Mouse (Mus musculus) T-helper 17 cell (primary cell): ENCODE data around the gene Gm10974.

ENCODE experiments used
- in situ Hi-C, 2 experiments: fragments of 300-600 bp; cut with MboI, MseI; formaldehyde crosslinking; loops; 1 replicate in 1 of 2; 2 replicates in 1 of 2; pipeline ENCODE4 v1.15.1; 2025; ENCODE audit warnings: high pct_unique_total_duplicates in 2 of 2

Gm10974 gene

GRCm38 (mm10) chr7:66405541-66405940, 39.8 kb downstream of the Gm10974 start:
- in situ Hi-C loops: no loop called here

GRCm38 (mm10) chr7:66405951-66406721, 40.4 kb downstream of the Gm10974 start:
- in situ Hi-C loops: no loop called here

GRCm38 (mm10) chr7:66406971-66407370, 41.3 kb downstream of the Gm10974 start:
- in situ Hi-C loops: no loop called here

GRCm38 (mm10) chr7:66409433-66409832, 43.7 kb downstream of the Gm10974 start:
- in situ Hi-C loops: no loop called here

GRCm38 (mm10) chr7:66413093-66413492, 47.4 kb downstream of the Gm10974 start:
- in situ Hi-C loops: no loop called here

- in situ Hi-C loops: no loop called here
Observed at GRCm38 (mm10) chr7:66416829-66417228, 51.1 kb downstream of the Gm10974 start.

- in situ Hi-C loops: no loop called here
Observed at GRCm38 (mm10) chr7:66418981-66419380, 53.3 kb downstream of the Gm10974 start.

GRCm38 (mm10) chr7:66421903-66422302, 56.2 kb downstream of the Gm10974 start:
- in situ Hi-C loops: loop anchor here in 1 of 2 experiments (10.0 kb wide), 1 partner anchor 497 kb away; no protein-coding TSS in a partner anchor

GRCm38 (mm10) chr7:66427053-66427436, 61.3 kb downstream of the Gm10974 start:
- in situ Hi-C loops: loop anchor here in 1 of 2 experiments (10.0 kb wide), 1 partner anchor 502 kb away; no protein-coding TSS in a partner anchor

GRCm38 (mm10) chr7:66427437-66428161, 61.9 kb downstream of the Gm10974 start, which contains the start of gene Aldh1a3:
Gene Aldh1a3, minus strand, starts transcription at chr7:66427517.
- in situ Hi-C loops: loop anchor here in 1 of 2 experiments (10.0 kb wide), 1 partner anchor 503 kb away; no protein-coding TSS in a partner anchor

GRCm38 (mm10) chr7:66434453-66434935, 68.8 kb downstream of the Gm10974 start:
- in situ Hi-C loops: no loop called here
